Mouse (Mus musculus) intestine, embryonic 14.5 days (tissue): ENCODE measurements around the gene Apobr. TPM values are rescaled to one million over a fixed set of nuclear protein-coding genes. Genes with fewer than 3 reads are reported as not detected.

Experiments used
- ATAC-seq: fragments of 200-750 bp; cut with Nextera tagmentation; replicated peaks from 2 replicates; pipeline ENCODE4 v1.8.0; 2017; ENCODE audit warnings: low read depth, moderate number of reproducible peaks, moderate TSS enrichment, moderate library complexity; ENCODE audit not compliant: low FRiP score, low TSS enrichment
- DNase-seq: peaks from one replicate; pipeline ENCODE4 v3.0.0-alpha.2; 2018; ENCODE audit warnings: low spot score
- H3K27ac ChIP-seq: fragments of 300-500 bp; sonication (generic); 2 replicates; pipeline ENCODE4 v1.5.1; 2014; ENCODE audit warnings: low read depth, mild to moderate bottlenecking, control low read depth
- H3K27me3 ChIP-seq: fragments of 300-500 bp; sonication (generic); replicated peaks from 2 replicates; pipeline ENCODE4 v1.6.1; 2014; ENCODE audit warnings: low read length, control low read depth; ENCODE audit not compliant: control insufficient read depth, insufficient read depth
- H3K36me3 ChIP-seq: fragments of 300-500 bp; sonication (generic); 2 replicates; pipeline ENCODE4 v1.6.1; 2014; ENCODE audit warnings: low read length, control low read depth; ENCODE audit not compliant: control insufficient read depth, insufficient read depth
- H3K4me1 ChIP-seq: fragments of 300-500 bp; sonication (generic); replicated peaks from 2 replicates; pipeline ENCODE4 v1.6.1; 2014; ENCODE audit warnings: low read length, control low read depth, mixed read lengths; ENCODE audit not compliant: control insufficient read depth, insufficient read depth
- H3K4me2 ChIP-seq: fragments of 300-500 bp; sonication (generic); 2 replicates; pipeline ENCODE4 v1.6.1; 2014; ENCODE audit warnings: low read length
- H3K4me3 ChIP-seq: fragments of 300-500 bp; sonication (generic); 2 replicates; pipeline ENCODE4 v1.5.1; 2014; ENCODE audit warnings: low read depth, low read length, control low read depth, mixed read lengths
- H3K9ac ChIP-seq: fragments of 300-500 bp; sonication (generic); 2 replicates; pipeline ENCODE4 v1.6.1; 2014; ENCODE audit warnings: mild to moderate bottlenecking, low read length
- H3K9me3 ChIP-seq: fragments of 300-500 bp; sonication (generic); 2 replicates; pipeline ENCODE4 v1.6.1; 2016; ENCODE audit warnings: low read length, control low read depth; ENCODE audit not compliant: control insufficient read depth
- WGBS: fragments of 180-500 bp; shearing (Covaris S2); extraction: QIAGEN DNeasy Blood & Tissue Kit; methylation state at CpG from one replicate; pipeline ENCODE4 v1.1.7; 2014; 5-methylcytosine and 5-hydroxymethylcytosine counted together
- microRNA-seq: library from miRNA; unstranded; fragments of <30 nt; microRNA quantifications from one replicate; pipeline ENCODE4, GENCODE M21; 2016
- polyA plus RNA-seq: library from polyadenylated mRNA; unstranded; fragments of >200 nt; fragmentation: Nextera tagmentation; extraction: Ambion mirVana; gene quantifications from 2 replicates; pipeline ENCODE4 v1.2.1, GENCODE M21; 2014

Gene Apobr
- polyA plus RNA-seq, 1 experiment from 2014 or later, result 1.1 TPM

DNA sequence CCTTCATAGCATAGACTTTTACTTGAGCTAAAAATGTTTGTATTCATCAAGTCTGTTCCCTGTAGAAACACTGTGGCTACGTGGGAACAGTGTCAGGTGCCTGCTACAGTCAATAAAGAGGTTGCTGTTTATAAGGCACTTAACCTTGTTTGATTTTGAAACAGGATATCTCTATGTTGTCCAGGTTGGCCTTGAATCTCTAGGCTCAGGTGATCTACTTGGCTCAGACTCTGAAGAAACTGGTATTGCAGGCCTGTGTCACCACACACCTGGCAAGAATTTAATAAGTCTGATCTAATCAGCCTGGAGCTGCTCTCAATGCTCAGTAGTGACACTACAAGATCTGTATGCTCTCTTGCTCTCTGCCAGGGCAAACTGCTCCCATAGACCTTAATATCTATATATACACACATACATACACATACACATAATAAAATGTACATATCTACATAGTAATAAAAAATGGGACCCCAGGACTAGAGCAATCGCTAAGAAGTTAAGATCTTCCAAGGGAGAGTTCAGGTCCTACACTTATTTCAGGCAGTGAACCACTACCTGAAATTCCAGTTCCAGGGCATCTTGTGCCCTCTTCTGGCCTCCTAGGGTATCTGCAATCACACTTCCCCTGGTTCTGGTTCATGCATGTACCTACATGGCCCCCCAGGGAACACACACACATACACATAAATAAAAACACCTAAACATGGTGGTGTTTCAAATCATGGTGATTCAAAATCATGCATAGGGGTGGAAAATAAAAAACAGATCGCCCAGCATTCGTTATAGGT is 52.2 kb downstream of the Apobr start:
- H3K9me3 ChIP-seq, result no peaks in the 10 kb centered on the region
- no peak overlapping the region for H3K27ac ChIP-seq
- no peaks in the 10 kb centered on the region for H3K27me3 ChIP-seq
- H3K9ac ChIP-seq, result no peak overlapping the region
- H3K36me3 ChIP-seq, result no peaks in the 10 kb centered on the region
- 12% methylated on average over 4 of the region's 4 CpGs for WGBS
- no peaks in the 10 kb centered on the region for H3K4me1 ChIP-seq
- H3K4me2 ChIP-seq, result no peak overlapping the region
- DNase-seq (no peak), ATAC-seq (peak; percentile 47; the same call in 1 of the 2 replicates)
- H3K4me3 ChIP-seq, result no peak overlapping the region

Small RNA genes lying within 50 kb of the gene (microRNA-seq; reads per million reads assigned to microRNA genes)
- 1.4 reads per million, percentile 16 among the genes with 10 or more reads in this experiment for gene Mir7059

Other genes starting within 250 kb of the Apobr start
- gene Lat, start 215.4 kb upstream of the Apobr start, polyA plus RNA-seq, result 1.1 and 1.9 TPM in 2 replicates
- 44.4 and 45.9 TPM in 2 replicates for gene Spns1, start 207.5 kb upstream of the Apobr start, polyA plus RNA-seq
- 2.3 and 2.6 TPM in 2 replicates for gene Nfatc2ip, start 188.2 kb upstream of the Apobr start, polyA plus RNA-seq
- gene Cd19, start 170.1 kb upstream of the Apobr start, polyA plus RNA-seq, result not detected in 2 replicates
- gene Rabep2, start 156.2 kb upstream of the Apobr start, polyA plus RNA-seq, result 24.6 and 27.6 TPM in 2 replicates
- 0.16 TPM in 1 of 2 replicates, not detected in the other for gene Atp2a1, start 121.8 kb upstream of the Apobr start, polyA plus RNA-seq
- 40.9 and 41.4 TPM in 2 replicates for gene Sh2b1, start 109.5 kb upstream of the Apobr start, polyA plus RNA-seq
- gene Tufm, start 97.6 kb upstream of the Apobr start, polyA plus RNA-seq, result 188 and 192 TPM in 2 replicates
- gene Atxn2l, start 81.5 kb upstream of the Apobr start, polyA plus RNA-seq, result 44.4 and 50.7 TPM in 2 replicates
- 184 and 188 TPM in 2 replicates for gene Eif3c, start 18.5 kb upstream of the Apobr start, polyA plus RNA-seq
- 24.3 and 30.3 TPM in 2 replicates for gene Cln3, start 875 bp downstream of the Apobr start, polyA plus RNA-seq
- not detected in 2 replicates for gene Il27, start 10.0 kb downstream of the Apobr start, polyA plus RNA-seq
- gene Nupr1, start 45.9 kb downstream of the Apobr start, polyA plus RNA-seq, result 6.6 and 27.3 TPM in 2 replicates
- 53.4 and 64.5 TPM in 2 replicates for gene Sgf29, start 64.4 kb downstream of the Apobr start, polyA plus RNA-seq
- 3.5 and 3.8 TPM in 2 replicates for gene Sult1a1, start 91.5 kb downstream of the Apobr start, polyA plus RNA-seq
- 140 and 159 TPM in 2 replicates for gene Bola2, start 110.5 kb downstream of the Apobr start, polyA plus RNA-seq
- 7.1 and 8.4 TPM in 2 replicates for gene Slx1b, start 110.8 kb downstream of the Apobr start, polyA plus RNA-seq
- gene Coro1a, start 122.8 kb downstream of the Apobr start, polyA plus RNA-seq, result 35.1 and 35.9 TPM in 2 replicates
- gene Mapk3, start 174.7 kb downstream of the Apobr start, polyA plus RNA-seq, result 101 and 104 TPM in 2 replicates
- 3.6 and 3.9 TPM in 2 replicates for gene Gdpd3, start 181.4 kb downstream of the Apobr start, polyA plus RNA-seq
- 105 and 106 TPM in 2 replicates for gene Ypel3, start 192.0 kb downstream of the Apobr start, polyA plus RNA-seq
- gene Tbx6, start 196.5 kb downstream of the Apobr start, polyA plus RNA-seq, result 0.36 and 0.47 TPM in 2 replicates
- gene Ppp4c, start 207.6 kb downstream of the Apobr start, polyA plus RNA-seq, result 277 and 280 TPM in 2 replicates
- 1.5 and 1.8 TPM in 2 replicates for gene Fam57b, start 212.7 kb downstream of the Apobr start, polyA plus RNA-seq
- gene 4930451I11Rik, start 246.7 kb downstream of the Apobr start, polyA plus RNA-seq, result not detected in 2 replicates